Mouse (Mus musculus): ENCODE data around the gene Fbxo21.

GRCm38 (mm10) chr5:118043761-118044160 lies 67.2 kb downstream of the Fbxo21 start:
- TF ChIP-seq CTCF (IDR thresholded peaks at IDR 0.05; ENCODE audit: low read depth) (no peak), EP300 (IDR thresholded peaks at IDR 0.05; ENCODE audit: low read depth) (no peak)
